ENCODE assay signal across 21 mouse cellular contexts in genomic region chr6:28803678-28804279, GRCm38 (mm10). TPM values are rescaled to one million over a fixed set of nuclear protein-coding genes. Genes with fewer than 3 reads are reported as not detected.
DNase-seq lines count a peak whose midpoint lies in the region; ATAC-seq and TF ChIP-seq lines count a peak whose summit lies in the region.
"Had no signal": no experiment of that assay in that cellular context is flagged by ENCODE, and none has a peak within 500 bp of the region (broad histone marks: within the 10 kb centered on the region; RNA-seq: fewer than 3 reads in every experiment).

No protein-coding gene starts in this region.

- 0 out of 2 replicates have a peak, but pooled peaks cover 2% of the 10 kb centered on the region for H3K36me3 ChIP-seq in intestine, postnatal 0 days (ENCODE audit: control insufficient read depth, insufficient read depth)
- H3K36me3 ChIP-seq: forebrain, embryonic 12.5 days; heart, embryonic 15.5 days; intestine, embryonic 15.5 days had no signal

- H3K4me2 ChIP-seq in intestine, postnatal 0 days (replicated peaks; ENCODE audit: low read depth), result no peak overlapping the region
- H3K4me2 ChIP-seq: embryonic facial prominence, embryonic 13.5 days; forebrain, embryonic 12.5 days; heart, embryonic 11.5 days; heart, embryonic 15.5 days; hindbrain, embryonic 14.5 days; intestine, embryonic 15.5 days had no signal

- no peak overlapping the region for H3K9ac ChIP-seq in intestine, postnatal 0 days (ENCODE audit: low read depth, low read length)
- H3K9ac ChIP-seq: embryonic facial prominence, embryonic 13.5 days; forebrain, embryonic 12.5 days; heart, embryonic 15.5 days; hindbrain, embryonic 14.5 days; intestine, embryonic 15.5 days had no signal

- no peaks in the 10 kb centered on the region for H3K4me1 ChIP-seq in intestine, postnatal 0 days (replicated peaks; ENCODE audit: control insufficient read depth, insufficient read depth, low read length)
- H3K4me1 ChIP-seq: heart, embryonic 15.5 days; hindbrain, embryonic 10.5 days; intestine, embryonic 15.5 days had no signal

- no peaks in the 10 kb centered on the region for H3K27me3 ChIP-seq in intestine, postnatal 0 days (replicated peaks; ENCODE audit: control insufficient read depth, insufficient read depth, low read length)
- H3K27me3 ChIP-seq: embryonic facial prominence, embryonic 13.5 days; forebrain, embryonic 12.5 days; heart, embryonic 15.5 days; intestine, embryonic 15.5 days had no signal

- no peak overlapping the region for H3K27ac ChIP-seq in intestine, postnatal 0 days (ENCODE audit: low read depth, low read length)
- H3K27ac ChIP-seq: embryonic facial prominence, embryonic 13.5 days; forebrain, embryonic 12.5 days; heart, adult 2 months; heart, embryonic 15.5 days; hindbrain, embryonic 10.5 days; hindbrain, embryonic 14.5 days; intestine, embryonic 15.5 days had no signal

- no peak for ATAC-seq in intestine, postnatal 0 days
- ATAC-seq: forebrain, embryonic 16.5 days; intestine, embryonic 15.5 days had no signal

- no peaks in the 10 kb centered on the region for H3K9me3 ChIP-seq in intestine, postnatal 0 days (ENCODE audit: control insufficient read depth)
- H3K9me3 ChIP-seq: embryonic facial prominence, embryonic 13.5 days; forebrain, embryonic 12.5 days; heart, embryonic 15.5 days; hindbrain, embryonic 10.5 days; intestine, embryonic 15.5 days had no signal

- no peak overlapping the region for H3K4me3 ChIP-seq in intestine, postnatal 0 days (ENCODE audit: low read depth, low read length)
- H3K4me3 ChIP-seq: embryonic facial prominence, embryonic 13.5 days; forebrain, embryonic 12.5 days; heart, adult 2 months; heart, embryonic 15.5 days; hindbrain, embryonic 10.5 days; intestine, embryonic 15.5 days had no signal

- TF ChIP-seq CTCF in intestine, postnatal 0 days (IDR thresholded peaks at IDR 0.05; ENCODE audit: low read depth), result no peak

- peak; percentile 67 for DNase-seq in cerebellum, adult 11 months
- DNase-seq in cerebellum, postnatal 4 days (ENCODE audit: low spot score in 2 of 2), result no peak
- peak; percentile 85 for DNase-seq in brain, adult 2 months (ENCODE audit: low read depth, low spot score)
- peak; percentile 66 for DNase-seq in cerebellum, adult 8-10 months
- DNase-seq in cerebellum, postnatal 14 days, result peak; percentile 74 to 77
- DNase-seq in heart, postnatal 4 days, result no peak
- DNase-seq in kidney, postnatal 4 days, result no peak
- DNase-seq: adrenal gland, postnatal 25 days; gastrocnemius, postnatal 10 days; heart, adult 2 months; heart, postnatal 14 days; kidney, adult 2 months had no signal

- WGBS in intestine, postnatal 0 days, result 93% methylated on average over 6 of the region's 6 CpGs

RNA-seq across cellular contexts. Expression of gene Lrrc4, which starts 27.8 kb away (rescaled TPM):
- 1 to 10 TPM; 1.2 to 1.6 TPM for total RNA-seq in heart, postnatal 4 days (2021)
- polyA plus RNA-seq in intestine, postnatal 0 days (2015; fragmentation: Nextera tagmentation; extraction: Ambion mirVana), result 2.8 and 3.2 TPM in 2 replicates

Comparison
In these comparisons a context has a peak if more than half of its experiments do, and no peak if none do; other contexts are left out.
1. DNase-seq: peak in cerebellum, adult 11 months (single experiment), brain, adult 2 months (single experiment), cerebellum, adult 8-10 months (single experiment) and cerebellum, postnatal 14 days (2 of 2); none in cerebellum, postnatal 4 days (0 of 2), heart, postnatal 4 days (single experiment) and kidney, postnatal 4 days (0 of 2).